In genomic region chr1:93299791-93300190, GRCm38 (mm10) we compare ENCODE assay signal across 29 mouse cellular contexts. TPM values are rescaled to one million over a fixed set of nuclear protein-coding genes. Genes with fewer than 3 reads are reported as not detected.
A peak's percentile ranks its signal among the peaks of the same experiment; 100 is the strongest.
DNase-seq lines count a peak whose midpoint lies in the region; ATAC-seq and TF ChIP-seq lines count a peak whose summit lies in the region.
"Had no signal": no experiment of that assay in that cellular context is flagged by ENCODE, and none has a peak within 500 bp of the region (broad histone marks: within the 10 kb centered on the region; RNA-seq: fewer than 3 reads in every experiment).

No protein-coding gene starts in this region.

- no peak overlapping the region for H3K4me3 ChIP-seq in lung, postnatal 0 days (ENCODE audit: low read depth, low read length)
- no peak overlapping the region for H3K4me3 ChIP-seq in stomach, postnatal 0 days (ENCODE audit: low read depth, low read length)
- H3K4me3 ChIP-seq in heart, embryonic 12.5 days = no peak overlapping the region
- H3K4me3 ChIP-seq: embryonic facial prominence, embryonic 12.5 days; erythroblast, embryonic 14.5 days; gastrocnemius, adult 2 months; left cerebral cortex, adult 2 months; limb, embryonic 15.5 days; liver, embryonic 13.5 days; midbrain, embryonic 10.5 days; midbrain, embryonic 15.5 days; neural tube, embryonic 15.5 days had no signal

- H3K27me3 ChIP-seq in lung, postnatal 0 days (replicated peaks; ENCODE audit: insufficient read depth, low read length) = no peaks in the 10 kb centered on the region
- no peaks in the 10 kb centered on the region for H3K27me3 ChIP-seq in stomach, postnatal 0 days (ENCODE audit: control insufficient read depth, insufficient read depth, low read length)
- H3K27me3 ChIP-seq in heart, embryonic 12.5 days (replicated peaks) = no peaks in the 10 kb centered on the region
- H3K27me3 ChIP-seq: embryonic facial prominence, embryonic 12.5 days; limb, embryonic 15.5 days; liver, embryonic 13.5 days; midbrain, embryonic 15.5 days; neural tube, embryonic 15.5 days had no signal

- H3K4me1 ChIP-seq in lung, postnatal 0 days (ENCODE audit: insufficient read depth, low read depth, low read length) = peaks cover 2% of the 10 kb centered on the region; the same call in 1 of the 2 replicates
- no peaks in the 10 kb centered on the region for H3K4me1 ChIP-seq in stomach, postnatal 0 days (replicated peaks; ENCODE audit: control insufficient read depth, insufficient read depth)
- peaks cover 2% of the 10 kb centered on the region; the same call in 1 of the 2 replicates for H3K4me1 ChIP-seq in heart, embryonic 12.5 days (replicated peaks)

- ATAC-seq in lung, postnatal 0 days = peak; percentile 89
- ATAC-seq in stomach, postnatal 0 days (ENCODE audit: low FRiP score, low TSS enrichment) = peak; percentile 55; the same call in 1 of the 2 replicates
- no peak for ATAC-seq in heart, embryonic 12.5 days (ENCODE audit: insufficient number of reproducible peaks, low FRiP score)
- ATAC-seq: forebrain, embryonic 16.5 days; hindbrain, embryonic 16.5 days; midbrain, embryonic 15.5 days had no signal

- no peak overlapping the region for H3K9ac ChIP-seq in lung, postnatal 0 days (replicated peaks; ENCODE audit: low read depth)
- H3K9ac ChIP-seq in stomach, postnatal 0 days (ENCODE audit: low read length) = no peak overlapping the region
- no peak overlapping the region for H3K9ac ChIP-seq in heart, embryonic 12.5 days
- H3K9ac ChIP-seq: embryonic facial prominence, embryonic 12.5 days; limb, embryonic 15.5 days; liver, embryonic 13.5 days; lung, embryonic 14.5 days; midbrain, embryonic 15.5 days; neural tube, embryonic 15.5 days had no signal

- WGBS in lung, postnatal 0 days = 72% methylated on average over 4 of the region's 4 CpGs
- WGBS in stomach, postnatal 0 days = 57% methylated on average over 4 of the region's 4 CpGs
- 85% methylated on average over 4 of the region's 4 CpGs for WGBS in heart, embryonic 12.5 days

- peak; percentile 55; the same call in 1 of the 2 replicates for TF ChIP-seq EP300 in lung, postnatal 0 days (IDR thresholded peaks at IDR 0.05)
- TF ChIP-seq EP300 in stomach, postnatal 0 days (optimal IDR thresholded peaks at IDR 0.05) = no peak

- peaks cover 18% of the 10 kb centered on the region; the same call in 1 of the 2 replicates for H3K36me3 ChIP-seq in lung, postnatal 0 days (ENCODE audit: insufficient read depth, low read length)
- peaks cover 20% of the 10 kb centered on the region for H3K36me3 ChIP-seq in stomach, postnatal 0 days (ENCODE audit: control insufficient read depth, insufficient read depth, low read length)
- peaks cover 85% of the 10 kb centered on the region for H3K36me3 ChIP-seq in heart, embryonic 12.5 days

- H3K9me3 ChIP-seq in lung, postnatal 0 days (ENCODE audit: low read length) = no peaks in the 10 kb centered on the region
- no peaks in the 10 kb centered on the region for H3K9me3 ChIP-seq in stomach, postnatal 0 days (ENCODE audit: control insufficient read depth, low read length)
- no peaks in the 10 kb centered on the region for H3K9me3 ChIP-seq in heart, embryonic 12.5 days (replicated peaks)
- H3K9me3 ChIP-seq: embryonic facial prominence, embryonic 12.5 days; limb, embryonic 15.5 days; liver, embryonic 13.5 days; midbrain, embryonic 10.5 days; midbrain, embryonic 15.5 days; neural tube, embryonic 15.5 days had no signal

- no peak for TF ChIP-seq CTCF in lung, postnatal 0 days (IDR thresholded peaks at IDR 0.05)
- no peak for TF ChIP-seq CTCF in stomach, postnatal 0 days (IDR thresholded peaks at IDR 0.05; ENCODE audit: low read depth)

- peak; percentile 73 for DNase-seq in heart, adult 11 months
- no peak for DNase-seq in heart, adult 18-20 months
- DNase-seq in ES-CJ7 (ENCODE audit: low read depth, low spot score) = peak; percentile 53
- peak; percentile 73 for DNase-seq in lung, postnatal 0 days (ENCODE audit: low spot score)
- DNase-seq in stomach, postnatal 0 days (ENCODE audit: low spot score) = peak; percentile 35
- no peak for DNase-seq in layer of hippocampus, adult 9-10 months (ENCODE audit: low spot score)
- DNase-seq: adrenal gland, adult 8-10 months; cerebellum, adult 9-10 months; cerebellum, postnatal 36 days; gastrocnemius, adult 2 months; gastrocnemius, postnatal 36 days; heart, postnatal 14 days; kidney, adult 9 months; kidney, postnatal 14 days; left cerebral cortex, postnatal 4 days; liver, embryonic 13.5 days; lung, embryonic 14.5 days; right cerebral cortex, postnatal 14 days; thymus, postnatal 14 days had no signal

- no peak overlapping the region for H3K4me2 ChIP-seq in lung, postnatal 0 days (replicated peaks; ENCODE audit: low read depth, low read length)
- H3K4me2 ChIP-seq in stomach, postnatal 0 days (replicated peaks; ENCODE audit: low read depth) = no peak overlapping the region
- H3K4me2 ChIP-seq in heart, embryonic 12.5 days = no peak overlapping the region
- H3K4me2 ChIP-seq: embryonic facial prominence, embryonic 12.5 days; limb, embryonic 15.5 days; liver, embryonic 13.5 days; lung, embryonic 14.5 days; midbrain, embryonic 15.5 days; neural tube, embryonic 15.5 days had no signal

- peak overlapping the region; percentile 57 for H3K27ac ChIP-seq in lung, postnatal 0 days (ENCODE audit: low read length)
- no peak overlapping the region for H3K27ac ChIP-seq in stomach, postnatal 0 days (replicated peaks)
- H3K27ac ChIP-seq in heart, embryonic 12.5 days (ENCODE audit: poor library complexity, severe bottlenecking) = no peak overlapping the region
- H3K27ac ChIP-seq: embryonic facial prominence, embryonic 12.5 days; gastrocnemius, adult 2 months; left cerebral cortex, adult 2 months; limb, embryonic 15.5 days; liver, embryonic 13.5 days; midbrain, embryonic 10.5 days; midbrain, embryonic 15.5 days; neural tube, embryonic 15.5 days had no signal

RNA-seq across cellular contexts. Expression of gene Mterf4, which starts 5.9 kb away (rescaled TPM):
- 10 to 100 TPM; 14.0 to 14.9 TPM for total RNA-seq in heart, adult 18-20 months (2021)
- 18.9 and 23.0 TPM in 2 replicates for polyA plus RNA-seq in lung, postnatal 0 days (2015; fragmentation: Nextera tagmentation; extraction: Ambion mirVana)
- polyA plus RNA-seq in stomach, postnatal 0 days (2015; fragmentation: Nextera tagmentation; extraction: Ambion mirVana) = 13.0 and 14.7 TPM in 2 replicates
- polyA plus RNA-seq in heart, embryonic 12.5 days (2016; fragmentation: Nextera tagmentation; extraction: Ambion mirVana) = 20.2 and 20.7 TPM in 2 replicates

RNA-seq across cellular contexts. Expression of gene Ppp1r7, which starts 42.9 kb away (rescaled TPM):
- 10 to 100 TPM; 30.4 to 35.3 TPM for total RNA-seq in heart, adult 18-20 months (2021)
- polyA plus RNA-seq in lung, postnatal 0 days (2015; fragmentation: Nextera tagmentation; extraction: Ambion mirVana) = 28.6 and 31.4 TPM in 2 replicates
- polyA plus RNA-seq in stomach, postnatal 0 days (2015; fragmentation: Nextera tagmentation; extraction: Ambion mirVana) = 37.8 and 38.5 TPM in 2 replicates
- polyA plus RNA-seq in heart, embryonic 12.5 days (2016; fragmentation: Nextera tagmentation; extraction: Ambion mirVana) = 59.6 and 65.9 TPM in 2 replicates

RNA-seq across cellular contexts. Expression of gene Pask, which starts 43.5 kb away (rescaled TPM):
- total RNA-seq in heart, adult 18-20 months (2021) = under 1 TPM; 0.30 to 0.31 TPM
- polyA plus RNA-seq in lung, postnatal 0 days (2015; fragmentation: Nextera tagmentation; extraction: Ambion mirVana) = 1.4 and 1.8 TPM in 2 replicates
- 2.2 and 2.6 TPM in 2 replicates for polyA plus RNA-seq in stomach, postnatal 0 days (2015; fragmentation: Nextera tagmentation; extraction: Ambion mirVana)
- polyA plus RNA-seq in heart, embryonic 12.5 days (2016; fragmentation: Nextera tagmentation; extraction: Ambion mirVana) = 9.8 and 10.8 TPM in 2 replicates

Comparison
In these comparisons a context has a peak if more than half of its experiments do, and no peak if none do; other contexts are left out.
1. DNase-seq: peak in heart, adult 11 months (single experiment), ES-CJ7 (single experiment), lung, postnatal 0 days (single experiment) and stomach, postnatal 0 days (single experiment); none in heart, adult 18-20 months (0 of 2) and layer of hippocampus, adult 9-10 months (single experiment).